ENCODE assay signal across 28 mouse cellular contexts in the genomic region with DNA sequence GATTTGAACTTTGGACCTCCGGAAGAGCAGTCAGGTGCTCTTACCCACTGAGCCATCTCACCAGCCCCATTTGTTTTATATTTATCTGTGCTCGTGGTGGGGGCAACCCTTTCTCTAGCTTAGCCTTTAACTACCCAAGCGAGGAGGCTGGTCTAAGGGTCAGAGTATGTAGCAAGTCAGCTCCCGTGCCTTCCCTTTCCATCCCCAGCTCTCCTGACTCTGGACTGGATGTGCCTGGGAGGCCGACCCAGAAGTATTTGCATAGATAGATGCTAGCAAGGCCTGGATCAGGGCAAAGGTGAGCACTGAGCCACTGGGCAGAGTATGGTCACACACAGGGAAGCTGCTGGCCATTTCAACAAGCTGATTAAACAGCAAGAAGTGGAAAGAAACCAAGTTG. TPM values are rescaled to one million over a fixed set of nuclear protein-coding genes. Genes with fewer than 3 reads are reported as not detected.
DNase-seq lines count a peak whose midpoint lies in the region; ATAC-seq lines count a peak whose summit lies in the region.
"Had no signal": no experiment of that assay in that cellular context is flagged by ENCODE, and none has a peak within 500 bp of the region (broad histone marks: within the 10 kb centered on the region; RNA-seq: fewer than 3 reads in every experiment).

No protein-coding gene starts in this region.

- intact Hi-C loops in heart, postnatal 36 days (cut with DNase I), result no loop called here

- H3K9me3 ChIP-seq in kidney, embryonic 14.5 days (ENCODE audit: control insufficient read depth, low read length), result peaks cover 8% of the 10 kb centered on the region
- no peaks in the 10 kb centered on the region for H3K9me3 ChIP-seq in liver, embryonic 15.5 days (replicated peaks)

- DNase-seq in kidney, adult 18-20 months, result peak; percentile 63
- peak; percentile 70 to 92 for DNase-seq in kidney, postnatal 25 days
- no peak for DNase-seq in cerebellum, postnatal 10 days
- DNase-seq in heart, postnatal 36 days, result no peak
- DNase-seq in frontal cortex, postnatal 36 days (ENCODE audit: low spot score in 2 of 2), result no peak
- DNase-seq in testis, postnatal 10 days (ENCODE audit: low spot score), result no peak
- DNase-seq: adrenal gland, adult 2 months; cerebellum, adult 11-12 months; cerebellum, postnatal 14 days; forebrain, postnatal 0 days; gastrocnemius, adult 2 months; heart, postnatal 10 days; left cerebral cortex, postnatal 4 days; retina, postnatal 1 day; right cerebral cortex, postnatal 25 days; spleen, adult 18-20 months; thymus, postnatal 25 days had no signal

- H3K36me3 ChIP-seq in kidney, embryonic 14.5 days (ENCODE audit: control insufficient read depth, insufficient read depth, low read length), result no peaks in the 10 kb centered on the region
- no peaks in the 10 kb centered on the region for H3K36me3 ChIP-seq in liver, embryonic 15.5 days (replicated peaks)
- H3K36me3 ChIP-seq: G1E had no signal

- no peak overlapping the region for H3K4me3 ChIP-seq in kidney, embryonic 14.5 days (ENCODE audit: low read length)
- no peak overlapping the region for H3K4me3 ChIP-seq in liver, embryonic 15.5 days (replicated peaks)
- H3K4me3 ChIP-seq: gastrocnemius, adult 2 months; heart, embryonic 12.5 days; limb, embryonic 15.5 days; myocyte; neural tube, embryonic 13.5 days had no signal

- H3K4me1 ChIP-seq in kidney, embryonic 14.5 days (ENCODE audit: control insufficient read depth, insufficient read depth, low read length), result no peaks in the 10 kb centered on the region
- no peaks in the 10 kb centered on the region for H3K4me1 ChIP-seq in liver, embryonic 15.5 days (replicated peaks)
- H3K4me1 ChIP-seq: heart, embryonic 12.5 days; limb, embryonic 15.5 days; neural tube, embryonic 13.5 days had no signal

- peak; percentile 57; the same call in 1 of the 2 replicates for ATAC-seq in kidney, embryonic 14.5 days (ENCODE audit: low FRiP score, low TSS enrichment)
- peak; percentile 70 for ATAC-seq in liver, embryonic 15.5 days (ENCODE audit: insufficient read depth)
- ATAC-seq: forebrain, postnatal 0 days; midbrain, embryonic 16.5 days; Patski had no signal

- no peak overlapping the region for H3K27ac ChIP-seq in kidney, embryonic 14.5 days (ENCODE audit: low read depth, low read length)
- H3K27ac ChIP-seq in liver, embryonic 15.5 days (replicated peaks), result no peak overlapping the region
- H3K27ac ChIP-seq: gastrocnemius, adult 2 months; limb, embryonic 15.5 days; macrophage; neural tube, embryonic 13.5 days had no signal

- no peaks in the 10 kb centered on the region for H3K27me3 ChIP-seq in kidney, embryonic 14.5 days (ENCODE audit: control insufficient read depth, insufficient read depth, low read length)
- no peaks in the 10 kb centered on the region for H3K27me3 ChIP-seq in liver, embryonic 15.5 days
- H3K27me3 ChIP-seq: CH12.LX; limb, embryonic 15.5 days; neural tube, embryonic 13.5 days; Patski had no signal

- H3K9ac ChIP-seq in kidney, embryonic 14.5 days (ENCODE audit: low read depth, low read length), result no peak overlapping the region
- H3K9ac ChIP-seq in liver, embryonic 15.5 days, result no peak overlapping the region
- H3K9ac ChIP-seq: forebrain, postnatal 0 days; heart, embryonic 12.5 days; limb, embryonic 15.5 days; neural tube, embryonic 13.5 days had no signal

- 69% methylated on average over 5 of the region's 5 CpGs for whole genome bisulfite sequencing in kidney, embryonic 14.5 days
- WGBS in liver, embryonic 15.5 days (ENCODE audit: insufficient replicate concordance), result 52% methylated on average over 5 of the region's 5 CpGs

- H3K4me2 ChIP-seq in kidney, embryonic 14.5 days (replicated peaks; ENCODE audit: low read depth, low read length), result no peak overlapping the region
- H3K4me2 ChIP-seq in liver, embryonic 15.5 days, result no peak overlapping the region
- H3K4me2 ChIP-seq: heart, embryonic 12.5 days; limb, embryonic 15.5 days; neural tube, embryonic 13.5 days had no signal

RNA-seq across cellular contexts. Expression of gene Cdh23, which starts 12.5 kb away (rescaled TPM):
- polyA plus RNA-seq in kidney, embryonic 14.5 days (2014; fragmentation: Nextera tagmentation; extraction: Ambion mirVana), result 0.57 and 0.89 TPM in 2 replicates
- 0.25 and 0.45 TPM in 2 replicates for polyA plus RNA-seq in liver, embryonic 15.5 days (2015; fragmentation: Nextera tagmentation; extraction: Ambion mirVana)
- total RNA-seq in heart, postnatal 36 days (2021), result 1 to 10 TPM; 5.5 to 7.0 TPM
- polyA plus RNA-seq: G1E had no signal

RNA-seq across cellular contexts. Expression of gene Slc29a3, which starts 43.8 kb away (rescaled TPM):
- 4.0 and 10.8 TPM in 2 replicates for polyA plus RNA-seq in kidney, embryonic 14.5 days (2014; fragmentation: Nextera tagmentation; extraction: Ambion mirVana)
- polyA plus RNA-seq in liver, embryonic 15.5 days (2015; fragmentation: Nextera tagmentation; extraction: Ambion mirVana), result 3.7 and 3.9 TPM in 2 replicates
- 1 to 10 TPM; 3.2 to 6.7 TPM for total RNA-seq in heart, postnatal 36 days (2021)

Comparison
In these comparisons a context has a peak if more than half of its experiments do, and no peak if none do; other contexts are left out.
1. DNase-seq: peak in kidney, adult 18-20 months (single experiment) and kidney, postnatal 25 days (2 of 2); none in cerebellum, postnatal 10 days (0 of 2), heart, postnatal 36 days (0 of 2), frontal cortex, postnatal 36 days (0 of 2) and testis, postnatal 10 days (single experiment).